8 mouse cellular contexts compared by ENCODE assay signal in the genomic region with DNA sequence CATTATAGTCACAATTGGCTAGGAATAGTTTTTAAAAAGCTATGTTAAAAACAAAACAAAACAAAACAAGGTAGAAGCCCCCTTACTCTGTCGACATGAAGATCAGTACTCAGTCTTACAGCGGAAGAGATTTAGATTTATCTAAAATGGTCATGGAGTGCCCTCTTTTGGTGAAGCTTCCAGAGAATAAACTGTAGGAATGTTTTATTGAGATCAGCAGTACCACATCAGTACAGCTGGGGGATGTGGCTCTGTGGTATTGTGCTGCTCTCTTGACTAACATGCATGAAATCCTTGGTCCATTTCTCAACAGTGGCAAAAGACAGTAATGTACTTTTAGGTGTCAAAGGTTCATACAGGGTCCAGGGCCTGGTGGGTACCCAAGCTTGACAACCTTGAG. TPM values are rescaled to one million over a fixed set of nuclear protein-coding genes. Genes with fewer than 3 reads are reported as not detected.
DNase-seq lines count a peak whose midpoint lies in the region; ATAC-seq lines count a peak whose summit lies in the region.

No protein-coding gene starts in this region.

- H3K9me3 ChIP-seq in intestine, embryonic 15.5 days = no peaks in the 10 kb centered on the region
- H3K9me3 ChIP-seq in intestine, embryonic 16.5 days (ENCODE audit: control insufficient read depth, low read length) = no peaks in the 10 kb centered on the region

- no peak overlapping the region for H3K4me3 ChIP-seq in intestine, embryonic 15.5 days (replicated peaks)
- no peak overlapping the region for H3K4me3 ChIP-seq in intestine, embryonic 16.5 days (ENCODE audit: low read length)

- H3K4me1 ChIP-seq in intestine, embryonic 15.5 days (replicated peaks) = no peaks in the 10 kb centered on the region
- no peaks in the 10 kb centered on the region for H3K4me1 ChIP-seq in intestine, embryonic 16.5 days (ENCODE audit: control insufficient read depth, insufficient read depth, low read length)

- peak; percentile 28 for DNase-seq in CD4-positive helper T cell, adult 2 months (ENCODE audit: low read depth, low spot score)
- DNase-seq in NIH3T3 (ENCODE audit: low read depth) = peak; percentile 76
- peak; percentile 17 to 41 for DNase-seq in kidney, postnatal 36 days
- no peak for DNase-seq in urinary bladder, postnatal 25 days (ENCODE audit: low spot score)
- DNase-seq in urinary bladder, adult 2 months (ENCODE audit: low spot score) = no peak

- no peak overlapping the region for H3K27ac ChIP-seq in intestine, embryonic 15.5 days
- no peak overlapping the region for H3K27ac ChIP-seq in intestine, embryonic 16.5 days (ENCODE audit: low read length)

- H3K9ac ChIP-seq in intestine, embryonic 15.5 days = no peak overlapping the region
- H3K9ac ChIP-seq in intestine, embryonic 16.5 days (ENCODE audit: low read depth, low read length) = no peak overlapping the region

- H3K27me3 ChIP-seq in intestine, embryonic 15.5 days (replicated peaks) = no peaks in the 10 kb centered on the region
- H3K27me3 ChIP-seq in intestine, embryonic 16.5 days (replicated peaks; ENCODE audit: control insufficient read depth, insufficient read depth, low read length) = no peaks in the 10 kb centered on the region

- no peak overlapping the region for H3K4me2 ChIP-seq in intestine, embryonic 15.5 days (replicated peaks)
- no peak overlapping the region for H3K4me2 ChIP-seq in intestine, embryonic 16.5 days (ENCODE audit: low read depth, low read length)

- ATAC-seq in intestine, embryonic 15.5 days = peak; percentile 32; the same call in 1 of the 2 replicates
- ATAC-seq in intestine, embryonic 16.5 days = no peak
- ATAC-seq in activated CD4-positive, CD25-positive, alpha-beta regulatory T cell, adult 4 months = no peak

- H3K36me3 ChIP-seq in intestine, embryonic 15.5 days = no peaks in the 10 kb centered on the region
- no peaks in the 10 kb centered on the region for H3K36me3 ChIP-seq in intestine, embryonic 16.5 days (ENCODE audit: control insufficient read depth, insufficient read depth, low read length)

- WGBS in intestine, embryonic 15.5 days = 23% methylated on average over 2 of the region's 2 CpGs
- 26% methylated on average over 2 of the region's 2 CpGs for WGBS in intestine, embryonic 16.5 days

RNA-seq across cellular contexts. Expression of a gene that starts 5.0 kb away (rescaled TPM):
- 7.4 and 7.9 TPM in 2 replicates for polyA plus RNA-seq in intestine, embryonic 15.5 days (2015; fragmentation: Nextera tagmentation; extraction: Ambion mirVana)
- 7.4 and 7.5 TPM in 2 replicates for polyA plus RNA-seq in intestine, embryonic 16.5 days (2015; fragmentation: Nextera tagmentation; extraction: Ambion mirVana)
- polyA plus RNA-seq in urinary bladder, adult 2 months (2012; rRNA removed) = 9.7 and 10.3 TPM in 2 replicates
- 10 to 100 TPM; 10.6 to 10.9 TPM for polyA plus RNA-seq in activated CD4-positive, CD25-positive, alpha-beta regulatory T cell, adult 4 months (2017; shearing (Covaris generic))

RNA-seq across cellular contexts. Expression of a gene that starts 37.9 kb away (rescaled TPM):
- not detected in 2 replicates for polyA plus RNA-seq in intestine, embryonic 15.5 days (2015; fragmentation: Nextera tagmentation; extraction: Ambion mirVana)
- polyA plus RNA-seq in intestine, embryonic 16.5 days (2015; fragmentation: Nextera tagmentation; extraction: Ambion mirVana) = 0.13 TPM in 1 of 2 replicates, not detected in the other
- 0.03 TPM in 1 of 2 replicates, not detected in the other for polyA plus RNA-seq in urinary bladder, adult 2 months (2012; rRNA removed)
- polyA plus RNA-seq in activated CD4-positive, CD25-positive, alpha-beta regulatory T cell, adult 4 months (2017; shearing (Covaris generic)) = not detected

Comparison
In these comparisons a context has a peak if more than half of its experiments do, and no peak if none do; other contexts are left out.
1. DNase-seq: peak in CD4-positive helper T cell, adult 2 months (single experiment), NIH3T3 (single experiment) and kidney, postnatal 36 days (2 of 2); none in urinary bladder, postnatal 25 days (single experiment) and urinary bladder, adult 2 months (single experiment).